Mouse (Mus musculus) embryo, embryonic 9.5 days (tissue): ENCODE measurements at regions not wholly inside any gene's neighbourhood (a gene's known extent, or its start where the extent isn't known, plus 50 kb on each side); places are given as distances from the start of the nearest gene placed in this dataset.

ENCODE experiments used
- DNase-seq: peaks from one replicate; pipeline ENCODE4 v3.0.0-alpha.2; 2017; ENCODE audit errors: extremely low spot score

- DNase-seq: no peak
Measured at GRCm38 (mm10) chr1:72108678-72109077, 103.4 kb downstream of the Mreg start.

GRCm38 (mm10) chr1:72107125-72107524 is 105.0 kb downstream of the Mreg start:
- no peak for DNase-seq

GRCm38 (mm10) chr1:72106655-72107054 is 105.5 kb downstream of the Mreg start:
- no peak for DNase-seq

- DNase-seq: no peak
Measured at GRCm38 (mm10) chr1:72105435-72106057, 106.6 kb downstream of the Mreg start.

- no peak for DNase-seq
Measured at GRCm38 (mm10) chr1:72103962-72104361, 108.1 kb downstream of the Mreg start.

- DNase-seq: no peak
Measured at GRCm38 (mm10) chr1:72103387-72103786, 108.7 kb downstream of the Mreg start.

GRCm38 (mm10) chr1:72099447-72099846 is 112.7 kb downstream of the Mreg start:
- no peak for DNase-seq

- no peak for DNase-seq
Measured at GRCm38 (mm10) chr1:72091344-72091743, 120.8 kb downstream of the Mreg start.

- no peak for DNase-seq
Measured at GRCm38 (mm10) chr1:72085661-72086060, 126.4 kb downstream of the Mreg start.

- no peak for DNase-seq
Measured at GRCm38 (mm10) chr1:72084219-72084618, 127.9 kb downstream of the Mreg start.

- DNase-seq: no peak
Measured at GRCm38 (mm10) chr1:72082366-72082765, 129.7 kb downstream of the Mreg start.

- DNase-seq: no peak
Measured at GRCm38 (mm10) chr1:72081811-72082210, 130.3 kb downstream of the Mreg start.

- no peak for DNase-seq
Measured at GRCm38 (mm10) chr1:72078926-72079550, 133.1 kb downstream of the Mreg start.

GRCm38 (mm10) chr1:72076341-72076740 is 135.8 kb downstream of the Mreg start:
- no peak for DNase-seq

GRCm38 (mm10) chr1:72075464-72075863 is 136.6 kb downstream of the Mreg start:
- no peak for DNase-seq

GRCm38 (mm10) chr1:72073245-72073644 is 138.9 kb downstream of the Mreg start:
- DNase-seq: no peak

- no peak for DNase-seq
Measured at GRCm38 (mm10) chr1:72070489-72070888, 141.6 kb downstream of the Mreg start.

GRCm38 (mm10) chr1:72069056-72069455 is 143.1 kb downstream of the Mreg start:
- DNase-seq: no peak

GRCm38 (mm10) chr1:72065090-72065489 is 147.0 kb downstream of the Mreg start:
- DNase-seq: no peak

GRCm38 (mm10) chr1:72060393-72060792 is 151.7 kb downstream of the Mreg start:
- DNase-seq: no peak

GRCm38 (mm10) chr1:72058045-72058703 is 153.9 kb downstream of the Mreg start:
- no peak for DNase-seq

- DNase-seq: no peak
Measured at GRCm38 (mm10) chr1:72054541-72054940, 157.6 kb downstream of the Mreg start.

GRCm38 (mm10) chr1:72050858-72051257 is 161.2 kb downstream of the Mreg start:
- DNase-seq: no peak
